Comparison of ENCODE assay signal across 6 mouse cellular contexts in the genomic region with DNA sequence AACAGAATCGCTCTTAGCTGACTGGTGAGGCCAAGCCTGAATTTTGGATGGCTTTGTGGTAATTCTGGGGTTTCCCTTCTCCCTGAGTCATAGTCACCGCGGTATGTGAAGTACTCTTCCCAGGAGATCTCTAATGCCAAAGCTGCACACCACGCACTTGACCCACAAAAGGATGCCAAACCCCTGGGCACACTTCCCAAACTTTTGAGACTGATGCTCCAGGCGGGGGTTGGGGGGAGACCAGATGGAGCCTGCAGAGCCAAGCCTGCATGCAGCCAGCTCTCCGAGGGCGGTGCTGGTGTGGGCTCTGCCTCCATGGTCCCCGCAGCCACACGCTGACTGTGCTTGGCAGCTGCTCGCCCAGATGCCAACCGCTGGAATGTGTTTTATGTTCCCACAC.
DNase-seq lines count a peak whose midpoint lies in the region; ATAC-seq and TF ChIP-seq lines count a peak whose summit lies in the region.
"Not testable (repeated sequence)": the region's sequence is repeated elsewhere in the genome, so short reads cannot be mapped to it uniquely, and the experiment has no call there.

No protein-coding gene starts in this region.

- dilution Hi-C loops in CH12.LX (cut with MboI; ENCODE audit: extremely low pct_ligation_motif_present, extremely low pct_unique_long_range_greater_than_20kb, low sequenced_read_pairs): not testable (repeated sequence)

- H3K9ac ChIP-seq in CH12.LX (ENCODE audit: insufficient read depth, low read depth); embryonic facial prominence, embryonic 15.5 days: not testable (repeated sequence)

- not testable (repeated sequence) for H3K9me3 ChIP-seq in CH12.LX (replicated peaks; ENCODE audit: low read length); embryonic facial prominence, embryonic 15.5 days (replicated peaks)

- not testable (repeated sequence) for TF ChIP-seq EP300 in CH12.LX (IDR thresholded peaks at IDR 0.05; ENCODE audit: low read length)

- H3K36me3 ChIP-seq in CH12.LX (replicated peaks in 1 of 2; ENCODE audit: control insufficient read depth in 1 of 2, insufficient read depth in 1 of 2, low read length in 1 of 2); embryonic facial prominence, embryonic 15.5 days: not testable (repeated sequence)

- not testable (repeated sequence) for H3K27me3 ChIP-seq in CH12.LX (replicated peaks); embryonic facial prominence, embryonic 15.5 days

- in situ Hi-C loops in CH12.LX (cut with MboI; ENCODE audit: low pct_ligation_motif_present, low pct_unique_long_range_greater_than_20kb, low sequenced_read_pairs): not testable (repeated sequence)

- not testable (repeated sequence) for TF ChIP-seq CTCF in CH12.LX (conservative IDR thresholded peaks at IDR 0.05 in 1 of 2, IDR thresholded peaks at IDR 0.05 in 1 of 2; ENCODE audit: low read depth in 2 of 2, low read length in 2 of 2)

- ATAC-seq in embryonic facial prominence, embryonic 15.5 days (ENCODE audit: insufficient number of reproducible peaks, low FRiP score, low TSS enrichment, low read depth): peak; percentile 7; the same call in 1 of the 2 replicates
- ATAC-seq in hematopoietic stem cell, adult 5-6 weeks (replicated peaks in 1 of 2; ENCODE audit: insufficient read depth in 1 of 2, low FRiP score in 2 of 2, low TSS enrichment in 1 of 2, low read depth in 1 of 2, poor library complexity in 2 of 2, severe bottlenecking in 2 of 2): peak; percentile 68 to 74
- peak; percentile 70 for ATAC-seq in megakaryocyte progenitor cell, adult 5-6 weeks (replicated peaks; ENCODE audit: poor library complexity)

- not testable (repeated sequence) for TF ChIP-seq POLR2A in CH12.LX (IDR thresholded peaks at IDR 0.05; ENCODE audit: low read depth, low read length)

- not testable (repeated sequence) for H3K4me2 ChIP-seq in CH12.LX (ENCODE audit: insufficient read depth, low read depth, poor library complexity, severe bottlenecking); embryonic facial prominence, embryonic 15.5 days (replicated peaks)

- peak; percentile 14 for DNase-seq in CH12.LX (ENCODE audit: extremely low read depth)
- DNase-seq in NIH3T3 (ENCODE audit: low read depth): peak; percentile 84
- DNase-seq in adipocyte (ENCODE audit: low spot score): peak; percentile 39

- TF ChIP-seq RAD21 in CH12.LX (IDR thresholded peaks at IDR 0.05; ENCODE audit: low read depth, low read length): not testable (repeated sequence)

- WGBS in embryonic facial prominence, embryonic 15.5 days: 63% methylated on average over 11 of the region's 11 CpGs

- H3K4me1 ChIP-seq in CH12.LX (ENCODE audit: control insufficient read depth in 1 of 2, insufficient read depth in 2 of 2); embryonic facial prominence, embryonic 15.5 days: not testable (repeated sequence)

- not testable (repeated sequence) for H3K27ac ChIP-seq in CH12.LX (ENCODE audit: insufficient read depth, low read depth); embryonic facial prominence, embryonic 15.5 days (replicated peaks)

- H3K4me3 ChIP-seq in CH12.LX (replicated peaks in 1 of 3; ENCODE audit: low read depth in 2 of 3, low read length in 2 of 3, poor library complexity in 1 of 3); embryonic facial prominence, embryonic 15.5 days (replicated peaks): not testable (repeated sequence)

- H3K79me2 ChIP-seq in CH12.LX (replicated peaks; ENCODE audit: control insufficient read depth, extremely low read depth, insufficient read depth, poor library complexity, severe bottlenecking): not testable (repeated sequence)

TF ChIP-seq in CH12.LX, 34 proteins besides CTCF, POLR2A, EP300 and RAD21:
- 0 out of 2 replicates have a peak, but pooled peaks have one; percentile 5 for TF ChIP-seq BHLHE40 (IDR thresholded peaks at IDR 0.05; ENCODE audit: low read depth, low read length)

Comparison
In these comparisons a context has a peak if more than half of its experiments do, and no peak if none do; other contexts are left out.
1. DNase-seq: peak in every context shown above with its lines; median percentile 84 in NIH3T3; 39 in adipocyte; 14 in CH12.LX.
2. ATAC-seq: peak in every context shown above with its lines; median percentile 71 in hematopoietic stem cell, adult 5-6 weeks; 70 in megakaryocyte progenitor cell, adult 5-6 weeks; 7 in embryonic facial prominence, embryonic 15.5 days.